Mouse (Mus musculus): ENCODE data around the gene Akt1s1. TPM values are rescaled to one million over a fixed set of nuclear protein-coding genes. Genes with fewer than 3 reads are reported as not detected.

Akt1s1 gene
- polyA plus RNA-seq, 1 experiment from 2014 or later = 96.5 TPM

DNA sequence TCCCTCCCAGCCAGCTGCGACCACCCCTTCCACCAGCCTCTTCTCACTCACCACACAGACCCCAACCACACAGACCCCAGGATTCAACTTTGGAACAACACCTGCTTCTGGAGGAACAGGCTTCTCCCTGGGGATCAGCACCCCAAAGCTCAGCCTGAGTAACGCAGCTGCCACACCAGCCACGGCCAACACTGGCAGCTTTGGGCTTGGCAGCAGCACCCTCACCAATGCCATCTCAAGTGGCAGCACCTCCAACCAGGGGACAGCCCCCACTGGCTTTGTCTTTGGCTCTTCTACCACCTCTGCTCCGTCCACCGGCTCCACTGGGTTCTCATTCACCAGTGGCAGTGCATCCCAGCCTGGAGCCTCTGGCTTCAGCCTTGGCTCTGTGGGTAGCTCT is 20.1 kb upstream of the Akt1s1 start:
- no peak overlapping the region for H3K27ac ChIP-seq (replicated peaks)
- peaks cover 49% of the 10 kb centered on the region for H3K36me3 ChIP-seq
- no peaks in the 10 kb centered on the region for H3K27me3 ChIP-seq (replicated peaks)
- no peak for ATAC-seq (ENCODE audit: extremely low read depth, insufficient number of reproducible peaks, low FRiP score, low TSS enrichment)
- 86% methylated on average over 5 of the region's 5 CpGs for WGBS
- no peak overlapping the region for H3K4me3 ChIP-seq
- no peak overlapping the region for H3K4me2 ChIP-seq
- peaks cover 34% of the 10 kb centered on the region for H3K4me1 ChIP-seq
- no peaks in the 10 kb centered on the region for H3K9me3 ChIP-seq
- no peak overlapping the region for H3K9ac ChIP-seq

DNA sequence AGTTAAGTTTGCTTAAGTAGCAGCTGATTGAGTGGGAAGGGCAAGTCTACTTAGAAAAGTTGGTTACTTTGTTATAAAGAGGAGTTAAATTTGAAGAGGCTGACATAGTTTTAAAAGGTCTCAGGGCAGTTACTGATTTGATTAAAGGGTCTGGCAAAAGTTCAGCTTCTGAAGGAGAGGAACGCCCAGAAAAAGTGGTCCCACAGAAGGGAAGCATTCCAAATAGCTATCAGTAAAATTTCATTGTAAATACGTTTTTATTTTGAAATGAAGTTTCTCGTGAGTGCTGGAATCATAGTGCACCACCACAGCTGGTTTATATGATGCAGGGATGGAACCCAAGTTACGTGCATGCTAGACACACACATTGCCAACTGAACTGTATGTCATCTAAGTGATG is 16.0 kb upstream of the Akt1s1 start:
- Histone ChIP-seq H3K9ac (no peak overlapping the region), H3K36me3 (peaks cover 46% of the 10 kb centered on the region), H3K27ac (replicated peaks) (no peak overlapping the region), H3K4me3 (no peak overlapping the region), H3K27me3 (replicated peaks) (0 out of 2 replicates have a peak, but pooled peaks cover 1% of the 10 kb centered on the region), H3K9me3 (no peaks in the 10 kb centered on the region), H3K4me2 (no peak overlapping the region), H3K4me1 (peaks cover 9% of the 10 kb centered on the region; the same call in 1 of the 2 replicates)
- WGBS = 73% methylated on average over 4 of the region's 4 CpGs
- no peak for ATAC-seq (ENCODE audit: extremely low read depth, insufficient number of reproducible peaks, low FRiP score, low TSS enrichment)

DNA sequence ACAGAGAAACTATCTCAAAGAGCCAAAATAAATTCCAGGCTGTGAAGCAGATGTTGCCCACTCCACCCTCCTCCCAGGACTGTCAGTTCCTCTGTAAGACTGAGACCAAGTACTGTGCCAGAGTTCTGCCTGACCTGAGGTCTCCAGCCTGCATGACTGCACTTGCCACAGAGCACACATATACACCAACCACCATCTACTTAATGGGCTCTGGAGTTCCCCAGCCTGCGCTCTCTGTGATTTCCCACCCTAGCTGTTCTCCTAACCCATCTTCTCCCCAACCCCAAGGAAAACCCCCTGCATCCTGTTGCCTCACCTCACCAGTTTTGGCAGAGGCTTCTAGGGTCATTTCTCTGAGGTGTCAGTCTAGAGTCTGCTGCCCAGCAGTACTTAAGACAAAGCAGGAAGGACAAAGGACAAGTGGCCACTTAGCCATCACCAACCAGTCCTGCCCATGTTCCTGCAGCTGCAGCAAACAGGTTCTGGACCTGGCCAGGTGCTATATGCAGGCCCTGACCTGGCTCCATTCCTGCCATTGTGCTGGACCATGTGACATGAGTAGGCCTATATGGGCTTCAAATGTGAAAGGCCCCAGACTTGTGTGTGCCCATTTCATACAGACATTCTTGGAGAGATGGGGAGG is 13.3 kb upstream of the Akt1s1 start:
- H3K27ac ChIP-seq (replicated peaks) = no peak overlapping the region
- WGBS = 88% methylated on average over 1 of the region's 1 CpGs
- H3K36me3 ChIP-seq = peaks cover 20% of the 10 kb centered on the region
- no peak overlapping the region for H3K4me3 ChIP-seq
- peaks cover 20% of the 10 kb centered on the region for H3K27me3 ChIP-seq (replicated peaks)
- no peaks in the 10 kb centered on the region for H3K9me3 ChIP-seq
- no peak overlapping the region for H3K9ac ChIP-seq
- H3K4me1 ChIP-seq = peaks cover 24% of the 10 kb centered on the region
- ATAC-seq (ENCODE audit: extremely low read depth, insufficient number of reproducible peaks, low FRiP score, low TSS enrichment) = no peak
- H3K4me2 ChIP-seq = no peak overlapping the region

DNA sequence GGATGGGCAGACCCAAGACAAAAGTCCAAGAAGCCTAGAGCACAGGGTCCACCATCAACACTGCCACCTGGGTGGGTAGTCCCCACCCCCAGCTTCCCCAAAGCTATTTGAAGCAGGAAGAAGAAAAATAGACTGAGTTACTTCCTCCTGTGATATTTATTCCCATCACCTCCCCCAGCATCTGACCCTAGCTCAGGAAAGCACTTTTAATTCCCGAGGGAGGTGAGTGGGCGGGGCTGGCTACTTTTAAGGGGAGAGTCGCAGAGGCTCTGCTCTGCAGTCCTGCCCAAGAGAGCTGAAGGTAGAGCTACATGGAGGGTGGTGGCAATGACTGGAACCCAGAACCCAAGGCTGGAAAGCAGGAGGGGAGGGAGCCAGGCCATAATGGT is 12.8 kb upstream of the Akt1s1 start:
- Histone ChIP-seq H3K4me3 (no peak overlapping the region), H3K27ac (replicated peaks) (no peak overlapping the region), H3K27me3 (replicated peaks) (peaks cover 26% of the 10 kb centered on the region), H3K4me1 (peaks cover 25% of the 10 kb centered on the region), H3K36me3 (peaks cover 20% of the 10 kb centered on the region), H3K4me2 (no peak overlapping the region), H3K9ac (no peak overlapping the region), H3K9me3 (no peaks in the 10 kb centered on the region)
- WGBS = 49% methylated on average over 3 of the region's 3 CpGs
- no peak for ATAC-seq (ENCODE audit: extremely low read depth, insufficient number of reproducible peaks, low FRiP score, low TSS enrichment)

DNA sequence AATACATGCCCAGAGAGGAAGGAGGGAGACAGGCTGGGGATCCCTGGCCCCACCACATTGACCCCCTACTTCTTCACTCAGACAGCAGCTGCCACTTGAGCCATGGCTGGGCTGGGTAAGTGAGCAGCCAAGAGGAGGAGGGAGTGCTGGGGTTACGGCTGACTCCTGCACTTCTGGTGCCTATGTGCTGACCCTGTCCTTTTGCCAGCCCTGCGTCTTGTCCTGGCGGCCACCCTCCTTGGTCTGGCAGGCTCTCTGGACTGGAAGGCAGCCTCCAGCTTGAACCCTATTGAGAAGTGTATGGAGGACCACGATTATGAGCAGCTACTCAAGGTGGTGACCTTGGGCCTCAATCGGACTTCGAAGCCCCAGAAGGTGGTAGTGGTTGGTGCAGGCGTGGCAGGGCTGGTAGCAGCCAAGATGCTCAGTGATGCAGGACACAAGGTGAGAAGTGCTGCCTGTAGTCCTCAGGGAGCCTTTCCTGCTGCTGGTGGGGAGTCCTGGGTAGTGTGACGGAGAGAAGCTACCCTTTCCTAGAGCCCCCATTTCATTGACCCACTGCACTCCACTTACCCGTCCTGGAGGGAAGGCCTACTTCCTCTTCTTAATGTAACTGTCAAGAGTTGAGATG is 12.3 kb upstream of the Akt1s1 start:
- no peak for ATAC-seq (ENCODE audit: extremely low read depth, insufficient number of reproducible peaks, low FRiP score, low TSS enrichment)
- H3K36me3 ChIP-seq = peaks cover 20% of the 10 kb centered on the region
- H3K27me3 ChIP-seq (replicated peaks) = peaks cover 30% of the 10 kb centered on the region
- H3K9me3 ChIP-seq = no peaks in the 10 kb centered on the region
- H3K4me1 ChIP-seq = peaks cover 25% of the 10 kb centered on the region
- H3K4me3 ChIP-seq = no peak overlapping the region
- no peak overlapping the region for H3K27ac ChIP-seq (replicated peaks)
- WGBS = 72% methylated on average over 9 of the region's 9 CpGs
- no peak overlapping the region for H3K9ac ChIP-seq
- no peak overlapping the region for H3K4me2 ChIP-seq

DNA sequence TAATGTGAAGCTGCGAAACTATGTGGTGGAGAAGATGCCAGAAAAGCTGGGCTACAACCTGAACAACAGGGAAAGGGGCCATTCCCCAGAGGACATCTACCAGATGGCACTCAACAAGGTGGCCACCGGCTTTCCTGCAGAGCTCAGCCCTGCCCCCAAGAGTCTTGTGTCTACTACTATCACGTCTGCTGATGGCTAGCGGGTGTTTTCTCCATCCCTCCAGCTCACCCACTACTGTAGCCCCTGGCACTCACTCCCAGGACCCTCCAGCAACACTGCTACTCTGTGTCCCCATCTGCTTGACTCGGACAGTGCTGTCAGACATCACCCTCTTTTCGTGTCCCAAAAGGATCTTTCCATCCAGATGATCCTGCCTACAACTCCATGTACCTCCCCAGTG is 10.7 kb upstream of the Akt1s1 start:
- H3K27ac ChIP-seq (replicated peaks) = no peak overlapping the region
- no peak overlapping the region for H3K4me2 ChIP-seq
- H3K9me3 ChIP-seq = no peaks in the 10 kb centered on the region
- no peak overlapping the region for H3K9ac ChIP-seq
- H3K36me3 ChIP-seq = peaks cover 28% of the 10 kb centered on the region
- WGBS = 82% methylated on average over 6 of the region's 6 CpGs
- peaks cover 35% of the 10 kb centered on the region for H3K27me3 ChIP-seq (replicated peaks)
- no peak overlapping the region for H3K4me3 ChIP-seq
- ATAC-seq (ENCODE audit: extremely low read depth, insufficient number of reproducible peaks, low FRiP score, low TSS enrichment) = no peak
- H3K4me1 ChIP-seq = peaks cover 23% of the 10 kb centered on the region

DNA sequence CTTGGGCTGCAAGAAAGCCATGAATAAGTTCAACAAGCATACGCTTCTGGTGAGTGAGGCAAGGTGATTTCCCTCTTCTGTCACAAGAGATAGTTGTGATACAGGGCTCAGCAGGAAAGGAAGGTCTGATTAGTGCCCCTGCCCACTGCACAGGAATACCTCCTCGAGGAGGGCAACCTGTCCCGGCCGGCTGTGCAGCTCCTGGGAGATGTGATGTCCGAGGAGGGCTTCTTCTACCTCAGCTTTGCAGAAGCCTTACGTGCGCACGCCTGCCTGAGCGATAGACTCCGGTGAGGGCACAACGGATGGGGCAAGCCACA is 9.7 kb upstream of the Akt1s1 start:
- Histone ChIP-seq H3K27me3 (replicated peaks) (peaks cover 35% of the 10 kb centered on the region), H3K4me2 (peak overlapping the region; percentile 74), H3K27ac (replicated peaks) (no peak overlapping the region), H3K36me3 (peaks cover 39% of the 10 kb centered on the region), H3K4me3 (peak overlapping the region; percentile 47), H3K9me3 (no peaks in the 10 kb centered on the region), H3K9ac (peak overlapping the region; percentile 77), H3K4me1 (peaks cover 23% of the 10 kb centered on the region)
- ATAC-seq (ENCODE audit: extremely low read depth, insufficient number of reproducible peaks, low FRiP score, low TSS enrichment) = no peak
- 32% methylated on average over 11 of the region's 11 CpGs for WGBS

DNA sequence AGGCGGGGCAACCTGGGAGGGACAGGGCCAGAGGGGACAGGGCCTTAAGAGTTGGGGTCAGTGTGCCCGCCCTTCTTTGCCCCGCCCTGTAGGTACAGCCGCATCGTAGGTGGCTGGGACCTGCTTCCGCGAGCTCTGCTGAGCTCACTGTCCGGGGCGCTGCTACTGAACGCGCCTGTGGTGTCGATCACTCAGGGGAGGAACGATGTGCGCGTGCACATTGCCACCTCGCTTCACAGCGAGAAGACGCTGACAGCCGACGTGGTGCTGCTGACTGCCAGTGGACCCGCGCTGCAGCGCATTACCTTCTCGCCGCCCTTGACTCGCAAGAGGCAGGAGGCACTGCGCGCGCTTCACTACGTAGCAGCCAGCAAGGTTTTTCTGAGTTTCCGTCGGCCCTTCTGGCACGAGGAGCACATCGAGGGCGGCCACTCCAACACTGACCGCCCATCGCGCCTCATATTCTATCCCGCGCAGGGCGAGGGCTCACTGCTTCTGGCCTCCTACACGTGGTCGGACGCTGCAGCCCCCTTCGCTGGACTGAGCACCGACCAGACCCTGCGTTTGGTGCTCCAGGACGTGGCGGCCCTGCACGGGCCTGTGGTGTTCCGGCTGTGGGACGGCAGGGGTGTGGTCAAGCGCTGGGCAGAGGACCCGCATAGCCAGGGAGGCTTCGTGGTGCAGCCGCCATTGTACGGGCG is 9.2 kb upstream of the Akt1s1 start:
- H3K36me3 ChIP-seq = peaks cover 44% of the 10 kb centered on the region
- 1% methylated on average over 58 of the region's 58 CpGs for WGBS
- no peak overlapping the region for H3K27ac ChIP-seq (replicated peaks)
- H3K4me2 ChIP-seq = peak overlapping the region; percentile 74
- no peak; the same call in 1 of the 2 replicates for ATAC-seq (ENCODE audit: extremely low read depth, insufficient number of reproducible peaks, low FRiP score, low TSS enrichment)
- no peaks in the 10 kb centered on the region for H3K9me3 ChIP-seq
- peaks cover 23% of the 10 kb centered on the region for H3K4me1 ChIP-seq
- H3K9ac ChIP-seq = peak overlapping the region; percentile 77
- peaks cover 35% of the 10 kb centered on the region for H3K27me3 ChIP-seq (replicated peaks)
- H3K4me3 ChIP-seq = peak overlapping the region; percentile 47

DNA sequence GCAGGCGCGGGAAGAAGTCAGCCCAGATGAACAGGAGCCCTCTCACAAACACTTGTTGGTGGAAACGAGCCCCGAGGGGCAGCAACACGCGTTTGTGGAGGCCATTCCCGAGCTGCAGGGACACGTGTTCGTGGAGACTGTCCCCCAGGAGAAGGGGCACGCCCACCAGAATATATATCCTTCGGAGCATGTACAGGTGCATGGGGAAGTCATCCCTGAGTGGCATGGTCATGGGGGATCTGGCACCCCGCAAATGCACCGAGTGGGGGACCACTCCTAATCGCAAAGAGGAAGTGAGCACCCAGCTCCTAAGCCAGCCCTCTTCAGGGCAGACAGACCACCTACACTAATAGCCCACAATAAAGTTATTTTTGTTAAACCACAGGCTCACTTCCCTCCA is 8.4 kb upstream of the Akt1s1 start:
- peak overlapping the region; percentile 74; the same call in 1 of the 2 replicates for H3K4me2 ChIP-seq
- H3K9ac ChIP-seq = no peak overlapping the region; the same call in 1 of the 2 replicates
- peaks cover 52% of the 10 kb centered on the region for H3K36me3 ChIP-seq
- H3K27me3 ChIP-seq (replicated peaks) = peaks cover 35% of the 10 kb centered on the region
- peak overlapping the region; percentile 47; the same call in 1 of the 2 replicates for H3K4me3 ChIP-seq
- ATAC-seq (ENCODE audit: extremely low read depth, insufficient number of reproducible peaks, low FRiP score, low TSS enrichment) = no peak
- WGBS = 57% methylated on average over 14 of the region's 14 CpGs
- H3K27ac ChIP-seq (replicated peaks) = no peak overlapping the region
- no peaks in the 10 kb centered on the region for H3K9me3 ChIP-seq
- H3K4me1 ChIP-seq = peaks cover 21% of the 10 kb centered on the region

DNA sequence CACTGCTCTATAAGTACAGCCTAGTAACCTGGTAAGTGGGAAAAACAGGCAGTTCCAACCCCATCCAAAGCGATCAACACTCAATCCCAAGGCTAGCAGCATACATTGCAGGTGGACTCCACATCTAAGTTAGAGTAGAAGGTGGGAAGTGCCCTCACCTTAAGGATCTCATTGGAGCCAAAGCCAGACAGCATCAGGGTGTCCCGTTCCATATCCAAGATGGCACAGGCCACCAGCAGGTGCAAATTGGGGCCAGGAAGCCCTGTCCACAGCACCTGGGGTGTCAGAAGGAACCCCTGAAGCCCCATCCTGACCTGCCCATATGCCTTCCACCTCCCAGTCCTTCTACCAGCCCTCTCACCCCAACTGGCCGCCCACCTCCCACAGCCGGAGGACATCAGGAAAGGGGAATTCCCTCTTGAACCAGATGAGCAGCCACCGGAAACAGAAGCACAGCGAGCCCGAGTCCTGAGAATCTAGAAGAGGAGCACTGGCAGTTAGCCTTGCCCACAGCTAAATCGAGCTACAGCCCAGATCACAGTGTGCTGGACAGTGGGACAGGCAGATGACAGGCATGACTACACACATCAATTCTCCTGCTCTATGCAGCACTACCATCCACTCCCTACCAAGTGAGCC is 6.8 kb upstream of the Akt1s1 start:
- no peak for ATAC-seq (ENCODE audit: extremely low read depth, insufficient number of reproducible peaks, low FRiP score, low TSS enrichment)
- no peak overlapping the region for H3K27ac ChIP-seq (replicated peaks)
- no peak overlapping the region for H3K4me2 ChIP-seq
- H3K36me3 ChIP-seq = peaks cover 67% of the 10 kb centered on the region
- H3K9ac ChIP-seq = no peak overlapping the region
- peaks cover 35% of the 10 kb centered on the region for H3K27me3 ChIP-seq (replicated peaks)
- H3K4me1 ChIP-seq = peaks cover 15% of the 10 kb centered on the region
- H3K4me3 ChIP-seq = no peak overlapping the region
- 86% methylated on average over 8 of the region's 8 CpGs for WGBS
- no peaks in the 10 kb centered on the region for H3K9me3 ChIP-seq

DNA sequence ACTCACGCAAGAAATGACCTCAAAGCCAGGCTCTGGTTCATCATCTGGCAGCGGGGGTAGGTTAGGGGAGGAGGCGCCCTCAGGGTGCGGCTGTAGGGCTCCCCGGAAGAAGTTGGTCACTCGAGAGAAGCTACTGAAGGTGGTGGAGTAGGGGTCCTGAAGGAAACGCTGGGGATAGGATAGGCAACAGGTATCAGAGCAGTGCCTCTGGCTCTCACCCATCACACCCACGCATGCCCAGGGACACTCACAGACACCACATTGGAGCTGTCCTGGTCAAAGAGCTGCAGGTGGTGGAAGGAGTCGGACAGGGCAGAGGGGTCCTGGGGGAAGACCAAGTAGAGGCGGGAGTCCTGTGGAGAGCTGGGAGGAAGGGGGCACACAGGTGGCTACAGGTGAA is 3.8 kb upstream of the Akt1s1 start:
- no peak overlapping the region for H3K9ac ChIP-seq
- H3K27me3 ChIP-seq (replicated peaks) = peaks cover 20% of the 10 kb centered on the region
- H3K27ac ChIP-seq (replicated peaks) = no peak overlapping the region
- no peak overlapping the region for H3K4me2 ChIP-seq
- peaks cover 16% of the 10 kb centered on the region for H3K4me1 ChIP-seq
- peaks cover 67% of the 10 kb centered on the region for H3K36me3 ChIP-seq
- no peak overlapping the region for H3K4me3 ChIP-seq
- ATAC-seq (ENCODE audit: extremely low read depth, insufficient number of reproducible peaks, low FRiP score, low TSS enrichment) = no peak
- WGBS = 93% methylated on average over 10 of the region's 10 CpGs
- no peaks in the 10 kb centered on the region for H3K9me3 ChIP-seq
